Mouse (Mus musculus): ENCODE measurements around the gene Caly.
A peak's percentile ranks its signal among the peaks of the same experiment; 100 is the strongest.

GRCm38 (mm10) chr7:140125278-140126021 is 43.1 kb upstream of the Caly start:
- TF ChIP-seq POLR2A (IDR thresholded peaks at IDR 0.05; ENCODE audit: control insufficient read depth, low read depth, low read length) (0 out of 2 replicates have a peak, but pooled peaks have one; percentile 48), CTCF (IDR thresholded peaks at IDR 0.05; ENCODE audit: control insufficient read depth, insufficient read depth, insufficient replicate concordance, low read depth, low read length) (no peak)
